Mouse (Mus musculus) hindbrain, embryonic 15.5 days (tissue): ENCODE data around the gene Eml1. TPM values are rescaled to one million over a fixed set of nuclear protein-coding genes. Genes with fewer than 3 reads are reported as not detected.

ENCODE experiments used
- ATAC-seq: fragments of 200-750 bp; cut with Nextera tagmentation; 2 replicates; pipeline ENCODE4 v1.8.0; 2017; ENCODE audit warnings: low read depth, moderate number of reproducible peaks, moderate TSS enrichment; ENCODE audit not compliant: low FRiP score
- H3K27ac ChIP-seq: fragments of 300-500 bp; sonication (generic); replicated peaks from 2 replicates; pipeline ENCODE4 v1.5.1; 2015; ENCODE audit warnings: mild to moderate bottlenecking, inconsistent platforms
- H3K27me3 ChIP-seq: fragments of 300-500 bp; sonication (generic); 2 replicates; pipeline ENCODE4 v1.6.1; 2015; ENCODE audit warnings: control low read depth, inconsistent platforms
- H3K36me3 ChIP-seq: fragments of 300-500 bp; sonication (generic); 2 replicates; pipeline ENCODE4 v1.6.1; 2015; ENCODE audit warnings: control low read depth, inconsistent platforms
- H3K4me1 ChIP-seq: fragments of 300-500 bp; sonication (generic); replicated peaks from 2 replicates; pipeline ENCODE4 v1.6.1; 2015; ENCODE audit warnings: control low read depth, inconsistent platforms
- H3K4me2 ChIP-seq: fragments of 300-500 bp; sonication (generic); 2 replicates; pipeline ENCODE4 v1.6.1; 2015; ENCODE audit warnings: moderate library complexity, mild to moderate bottlenecking, inconsistent platforms
- H3K4me3 ChIP-seq: fragments of 300-500 bp; sonication (generic); 2 replicates; pipeline ENCODE4 v1.5.1; 2015; ENCODE audit warnings: mild to moderate bottlenecking, inconsistent platforms
- H3K9ac ChIP-seq: fragments of 300-500 bp; sonication (generic); 2 replicates; pipeline ENCODE4 v1.6.1; 2015; ENCODE audit warnings: inconsistent platforms
- H3K9me3 ChIP-seq: fragments of 300-500 bp; sonication (generic); 2 replicates; pipeline ENCODE4 v1.6.1; 2016; ENCODE audit warnings: control low read depth, inconsistent platforms
- WGBS: fragments of 180-500 bp; shearing (Covaris S2); methylation state at CpG from one replicate; pipeline ENCODE4 v1.1.7; 2015; 5-methylcytosine and 5-hydroxymethylcytosine counted together
- polyA plus RNA-seq: library from polyadenylated mRNA; unstranded; fragments of >200 nt; fragmentation: Nextera tagmentation; extraction: Ambion mirVana; gene quantifications from 2 replicates; pipeline ENCODE4 v1.2.1, GENCODE M21; 2015

Gene Eml1
- polyA plus RNA-seq, 1 experiment from 2014 or later: 58.2 TPM

- H3K4me2 ChIP-seq: no peak overlapping the region
- WGBS: 82% methylated on average over 8 of the region's 8 CpGs
- H3K36me3 ChIP-seq: no peaks in the 10 kb centered on the region
- H3K27ac ChIP-seq: no peak overlapping the region
- peaks cover 28% of the 10 kb centered on the region for H3K4me1 ChIP-seq
- no peak for ATAC-seq
- H3K27me3 ChIP-seq: no peaks in the 10 kb centered on the region
- H3K4me3 ChIP-seq: no peak overlapping the region
- no peaks in the 10 kb centered on the region for H3K9me3 ChIP-seq
- no peak overlapping the region for H3K9ac ChIP-seq
These were observed 30.2 kb downstream of the Eml1 start for GRCm38 (mm10) chr12:108400951-108401350.

- H3K4me3 ChIP-seq: no peak overlapping the region
- H3K27ac ChIP-seq: no peak overlapping the region
- no peak overlapping the region for H3K9ac ChIP-seq
- H3K4me2 ChIP-seq: no peak overlapping the region
- no peak for ATAC-seq
- H3K36me3 ChIP-seq: no peaks in the 10 kb centered on the region
- H3K4me1 ChIP-seq: peaks cover 7% of the 10 kb centered on the region
- no peaks in the 10 kb centered on the region for H3K9me3 ChIP-seq
- no peaks in the 10 kb centered on the region for H3K27me3 ChIP-seq
- 38% methylated on average over 6 of the region's 6 CpGs for WGBS
These were observed 33.2 kb downstream of the Eml1 start for GRCm38 (mm10) chr12:108403957-108404356.

GRCm38 (mm10) chr12:108409100-108409499 lies 38.3 kb downstream of the Eml1 start:
- WGBS: 46% methylated on average over 5 of the region's 5 CpGs
- H3K9ac ChIP-seq: no peak overlapping the region
- no peak overlapping the region for H3K27ac ChIP-seq

GRCm38 (mm10) chr12:108410416-108411208 lies 39.9 kb downstream of the Eml1 start:
- Histone ChIP-seq H3K4me2 (0 out of 2 replicates have a peak overlapping the region, but pooled peaks have one; percentile 11), H3K9ac (0 out of 2 replicates have a peak overlapping the region, but pooled peaks have one; percentile 22), H3K27ac (peak overlapping the region; percentile 57), H3K4me1 (peaks cover 7% of the 10 kb centered on the region), H3K9me3 (no peaks in the 10 kb centered on the region), H3K4me3 (peak overlapping the region; percentile 16), H3K36me3 (no peaks in the 10 kb centered on the region), H3K27me3 (no peaks in the 10 kb centered on the region)
- peak; percentile 34; the same call in 1 of the 2 replicates for ATAC-seq
- 50% methylated on average over 14 of the region's 14 CpGs for WGBS

More at GRCm38 (mm10) chr12:108409100-108409499, 38.3 kb downstream of the Eml1 start:
- Histone ChIP-seq H3K36me3 (no peaks in the 10 kb centered on the region), H3K4me1 (peaks cover 9% of the 10 kb centered on the region), H3K4me3 (no peak overlapping the region), H3K4me2 (no peak overlapping the region), H3K9me3 (no peaks in the 10 kb centered on the region), H3K27me3 (no peaks in the 10 kb centered on the region)
- ATAC-seq: no peak

- WGBS: 73% methylated on average over 9 of the region's 9 CpGs
These were observed 44.2 kb downstream of the Eml1 start for GRCm38 (mm10) chr12:108414932-108415331.

GRCm38 (mm10) chr12:108419570-108419969 lies 48.8 kb downstream of the Eml1 start:
- peaks cover 7% of the 10 kb centered on the region for H3K4me1 ChIP-seq
- no peak overlapping the region for H3K9ac ChIP-seq
- H3K9me3 ChIP-seq: no peaks in the 10 kb centered on the region
- no peaks in the 10 kb centered on the region for H3K27me3 ChIP-seq
- H3K4me3 ChIP-seq: no peak overlapping the region
- H3K4me2 ChIP-seq: no peak overlapping the region
- H3K36me3 ChIP-seq: no peaks in the 10 kb centered on the region
- ATAC-seq: no peak
- H3K27ac ChIP-seq: no peak overlapping the region

More at GRCm38 (mm10) chr12:108414932-108415331, 44.2 kb downstream of the Eml1 start:
- H3K27ac ChIP-seq: no peak overlapping the region
- no peak overlapping the region for H3K4me3 ChIP-seq
- H3K27me3 ChIP-seq: no peaks in the 10 kb centered on the region
- H3K36me3 ChIP-seq: no peaks in the 10 kb centered on the region
- no peaks in the 10 kb centered on the region for H3K9me3 ChIP-seq
- H3K9ac ChIP-seq: no peak overlapping the region
- peaks cover 7% of the 10 kb centered on the region for H3K4me1 ChIP-seq
- no peak overlapping the region for H3K4me2 ChIP-seq
- no peak for ATAC-seq

GRCm38 (mm10) chr12:108421477-108421876 lies 50.7 kb downstream of the Eml1 start:
- 71% methylated on average over 1 of the region's 1 CpGs for WGBS

GRCm38 (mm10) chr12:108422495-108422857 lies 51.7 kb downstream of the Eml1 start:
- no peaks in the 10 kb centered on the region for H3K36me3 ChIP-seq
- peak overlapping the region; percentile 81 for H3K4me2 ChIP-seq
- peak overlapping the region; percentile 91 for H3K27ac ChIP-seq
- peak overlapping the region; percentile 73 for H3K9ac ChIP-seq
- peak overlapping the region; percentile 68 for H3K4me3 ChIP-seq
- H3K9me3 ChIP-seq: no peaks in the 10 kb centered on the region
- ATAC-seq: peak; percentile 75
- under 1% methylated on average over 11 of the region's 14 CpGs for WGBS
- H3K27me3 ChIP-seq: no peaks in the 10 kb centered on the region
- H3K4me1 ChIP-seq: peaks cover 24% of the 10 kb centered on the region

More at GRCm38 (mm10) chr12:108421477-108421876, 50.7 kb downstream of the Eml1 start:
- no peaks in the 10 kb centered on the region for H3K27me3 ChIP-seq
- ATAC-seq: no peak
- H3K4me3 ChIP-seq: no peak overlapping the region
- H3K9me3 ChIP-seq: no peaks in the 10 kb centered on the region
- peaks cover 24% of the 10 kb centered on the region for H3K4me1 ChIP-seq
- no peak overlapping the region for H3K4me2 ChIP-seq
- H3K27ac ChIP-seq: no peak overlapping the region
- no peaks in the 10 kb centered on the region for H3K36me3 ChIP-seq
- no peak overlapping the region for H3K9ac ChIP-seq

- Histone ChIP-seq H3K4me1 (peaks cover 24% of the 10 kb centered on the region), H3K27me3 (no peaks in the 10 kb centered on the region), H3K27ac (peak overlapping the region; percentile 91), H3K4me2 (peak overlapping the region; percentile 81), H3K36me3 (no peaks in the 10 kb centered on the region), H3K4me3 (peak overlapping the region; percentile 68), H3K9ac (peak overlapping the region; percentile 73), H3K9me3 (no peaks in the 10 kb centered on the region)
- peak; percentile 92 for ATAC-seq
- WGBS: under 1% methylated on average over 31 of the region's 90 CpGs
These were observed 52.3 kb downstream of the Eml1 start for GRCm38 (mm10) chr12:108422858-108423631.

- no peak overlapping the region for H3K27ac ChIP-seq
- 49% methylated on average over 3 of the region's 3 CpGs for WGBS
- no peak overlapping the region for H3K4me2 ChIP-seq
- no peak overlapping the region for H3K9ac ChIP-seq
- H3K36me3 ChIP-seq: no peaks in the 10 kb centered on the region
- ATAC-seq: no peak
- H3K27me3 ChIP-seq: no peaks in the 10 kb centered on the region
- H3K4me3 ChIP-seq: no peak overlapping the region
- H3K4me1 ChIP-seq: peaks cover 28% of the 10 kb centered on the region
- no peaks in the 10 kb centered on the region for H3K9me3 ChIP-seq
These were observed 60.2 kb downstream of the Eml1 start for GRCm38 (mm10) chr12:108430964-108431363.

- ATAC-seq: 0 out of 2 replicates have a peak, but pooled peaks have one; percentile 19
- H3K9me3 ChIP-seq: no peaks in the 10 kb centered on the region
- H3K4me3 ChIP-seq: no peak overlapping the region
- H3K9ac ChIP-seq: no peak overlapping the region
- peaks cover 33% of the 10 kb centered on the region for H3K4me1 ChIP-seq
- H3K27me3 ChIP-seq: no peaks in the 10 kb centered on the region
- no peak overlapping the region for H3K27ac ChIP-seq
- H3K36me3 ChIP-seq: no peaks in the 10 kb centered on the region
- H3K4me2 ChIP-seq: no peak overlapping the region
- 21% methylated on average over 6 of the region's 6 CpGs for WGBS
These were observed 61.0 kb downstream of the Eml1 start for GRCm38 (mm10) chr12:108431714-108432113.

- Histone ChIP-seq H3K9me3 (no peaks in the 10 kb centered on the region), H3K4me1 (peaks cover 38% of the 10 kb centered on the region), H3K27me3 (no peaks in the 10 kb centered on the region), H3K9ac (no peak overlapping the region), H3K4me3 (no peak overlapping the region), H3K4me2 (peak overlapping the region; percentile 30; the same call in 1 of the 2 replicates), H3K27ac (peak overlapping the region; percentile 27; the same call in 1 of the 2 replicates), H3K36me3 (no peaks in the 10 kb centered on the region)
- 47% methylated on average over 5 of the region's 5 CpGs for WGBS
- ATAC-seq: peak; percentile 19; the same call in 1 of the 2 replicates
These were observed 61.8 kb downstream of the Eml1 start for GRCm38 (mm10) chr12:108432578-108432977.
